Mouse (Mus musculus) spleen, postnatal 14 days (tissue): Measurements from ENCODE around the gene Dpp6.

ENCODE experiments used
- DNase-seq, 2 experiments: peaks; one replicate each; pipeline ENCODE4 v3.0.0; 2021 to 2022; ENCODE audit warnings: low spot score in 2 of 2

Dpp6 gene

DNA sequence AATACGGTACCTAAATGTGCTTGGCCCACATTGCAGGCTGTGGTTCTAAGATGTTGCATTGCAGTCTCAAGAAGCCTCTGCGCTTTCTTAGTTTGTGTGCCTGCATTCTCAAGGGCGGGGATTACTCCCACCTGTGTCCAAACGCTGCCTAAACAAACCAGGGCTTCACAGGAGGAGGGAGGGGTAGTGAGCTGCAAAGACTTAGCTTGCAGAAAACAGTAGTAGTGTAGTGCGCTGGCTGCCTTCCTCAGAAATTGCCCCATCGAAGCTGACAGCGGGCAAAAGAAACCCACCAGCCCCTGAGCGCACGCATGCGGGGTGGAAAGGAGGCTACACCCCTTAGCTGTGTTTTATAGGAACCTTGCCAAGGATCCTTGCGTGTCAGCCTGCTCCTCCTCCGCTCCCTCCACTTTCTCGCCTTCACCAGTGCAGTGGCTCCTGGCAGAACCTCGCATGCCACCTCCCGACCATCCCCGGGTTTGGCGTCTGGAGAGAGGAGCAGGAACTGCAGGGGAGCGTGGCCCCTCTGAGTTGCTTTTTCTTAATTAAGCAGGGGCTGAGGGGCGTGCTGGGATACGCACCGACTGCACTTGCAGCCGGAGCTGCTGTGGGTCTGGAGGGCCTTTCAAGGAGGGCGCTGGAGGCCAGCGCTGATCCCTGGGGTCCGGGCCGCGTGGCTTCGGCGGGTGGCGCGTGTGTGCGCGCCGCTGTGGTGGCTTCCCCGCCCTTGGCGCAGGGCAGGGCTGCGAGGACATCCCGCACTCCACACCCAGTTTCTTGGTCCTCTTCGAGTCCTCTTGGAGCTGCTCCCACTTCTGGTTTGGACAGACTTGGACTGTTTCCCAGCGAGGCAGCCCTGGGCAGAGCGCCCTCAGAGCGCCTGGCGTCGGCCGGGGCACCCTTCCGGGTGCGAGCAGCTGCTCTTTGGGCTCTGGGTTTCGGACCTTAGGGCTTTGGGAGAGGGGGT, at the start of gene Dpp6:
Gene Dpp6, plus strand, starts transcription at position 229 of the 967 bp plus-strand sequence.
- no peak for DNase-seq

DNA sequence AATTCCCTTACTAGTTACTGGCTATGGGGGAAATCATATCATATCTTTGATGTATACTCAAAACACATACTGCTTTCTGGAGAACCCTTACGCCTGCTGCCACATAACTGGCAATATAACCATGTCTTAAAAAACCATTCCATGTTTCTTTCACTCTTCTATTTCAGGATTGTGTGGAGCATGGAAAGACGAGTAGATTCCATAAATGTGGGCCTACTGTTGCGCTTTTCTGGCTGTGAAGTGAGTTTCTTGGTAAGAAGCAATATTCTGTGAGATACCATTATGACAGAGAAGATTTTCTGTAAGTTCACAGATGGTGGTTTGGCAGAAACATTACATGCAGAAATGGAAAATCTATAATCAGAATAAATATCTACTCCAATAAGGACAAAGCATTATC, 33.0 kb upstream of the Dpp6 start:
- no peak for DNase-seq

- DNase-seq, result no peak
Measured at GRCm38 (mm10) chr5:26795524-26795923, 21.5 kb upstream of the Dpp6 start.

DNA sequence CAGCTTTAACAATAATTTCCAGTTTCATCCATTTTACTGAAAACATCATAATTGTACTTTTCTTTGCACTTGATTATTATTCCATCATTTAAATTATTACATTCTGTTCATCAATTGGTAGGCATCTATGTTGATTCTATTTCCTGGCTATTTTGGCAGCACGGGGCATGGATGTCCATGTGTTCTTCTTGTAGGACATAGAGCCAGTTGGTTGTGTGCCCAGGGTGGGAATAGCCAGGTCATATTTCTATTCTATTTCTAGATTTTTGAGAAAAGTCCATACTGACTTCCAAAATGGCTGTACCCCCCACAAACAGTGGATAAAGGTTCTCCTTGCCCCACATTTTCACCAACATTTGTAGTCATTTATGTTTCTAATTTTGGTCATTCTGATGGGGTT, 19.0 kb downstream of the Dpp6 start:
- no peak for DNase-seq

DNA sequence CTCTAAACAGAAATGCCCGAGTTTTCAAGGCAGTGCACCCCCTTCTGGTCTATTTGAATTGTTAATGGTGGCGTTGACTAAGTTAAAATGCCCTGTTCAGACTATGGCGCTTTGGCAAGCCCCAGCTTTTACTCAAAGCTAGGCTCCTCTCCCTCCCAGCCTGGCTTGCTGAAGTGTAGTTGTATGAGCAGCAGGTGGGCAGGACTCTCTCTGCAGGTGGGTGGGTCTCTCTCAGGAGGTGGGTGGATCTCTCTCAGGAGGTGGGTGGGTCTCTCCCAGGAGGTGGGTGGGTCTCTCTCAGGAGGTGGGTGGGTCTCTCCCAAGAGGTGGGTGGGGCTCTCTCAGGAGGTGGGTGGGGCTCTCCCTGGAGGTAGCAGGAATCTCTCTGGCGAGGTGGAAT, 24.1 kb downstream of the Dpp6 start:
- no peak for DNase-seq

- DNase-seq, result no peak
Measured at GRCm38 (mm10) chr5:26854746-26855145, 37.7 kb downstream of the Dpp6 start.

DNA sequence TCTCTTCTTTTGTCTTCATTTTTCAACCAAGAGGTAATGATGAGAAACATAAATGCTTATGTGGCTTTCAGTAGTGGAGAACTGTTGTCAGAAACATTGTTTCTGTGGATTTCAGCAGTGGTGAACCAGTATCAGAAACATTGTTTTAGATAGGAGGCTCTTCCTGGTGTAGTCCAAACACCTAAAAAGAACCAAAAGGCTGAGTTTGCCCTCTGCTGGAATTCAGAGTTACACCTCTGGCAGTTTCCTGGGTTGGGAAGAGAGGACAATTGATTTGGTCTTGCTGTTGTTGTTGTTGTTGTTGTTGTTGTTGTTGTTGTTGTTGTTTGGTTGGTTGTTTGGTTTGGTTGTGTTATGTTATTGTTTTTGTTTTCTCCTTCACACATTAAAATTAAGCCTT, 58.4 kb downstream of the Dpp6 start:
- no peak for DNase-seq

DNA sequence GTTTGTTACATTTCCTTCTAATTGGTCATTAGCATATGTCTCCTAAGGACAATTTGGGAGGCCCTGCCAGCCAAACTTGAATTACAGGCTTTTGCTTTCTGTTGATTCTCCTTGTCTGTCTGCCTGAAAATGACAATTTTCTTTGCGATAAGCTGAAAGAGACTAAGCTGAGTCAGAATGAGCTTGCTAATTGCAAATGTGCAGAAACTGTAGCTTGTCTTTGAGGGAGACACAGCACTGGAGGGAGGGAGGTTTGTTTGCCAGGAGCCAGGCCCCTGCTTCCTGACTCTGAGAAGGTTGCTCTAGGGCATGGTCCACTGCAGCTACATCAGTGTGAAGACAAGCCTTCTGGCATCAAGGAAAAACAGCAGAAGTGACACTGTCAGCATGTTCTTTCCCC, 70.5 kb downstream of the Dpp6 start:
- no peak for DNase-seq

- DNase-seq, result no peak
Measured at GRCm38 (mm10) chr5:26888080-26888479, 71.1 kb downstream of the Dpp6 start.

- no peak for DNase-seq
Measured at GRCm38 (mm10) chr5:26894346-26894745, 77.3 kb downstream of the Dpp6 start.

DNA sequence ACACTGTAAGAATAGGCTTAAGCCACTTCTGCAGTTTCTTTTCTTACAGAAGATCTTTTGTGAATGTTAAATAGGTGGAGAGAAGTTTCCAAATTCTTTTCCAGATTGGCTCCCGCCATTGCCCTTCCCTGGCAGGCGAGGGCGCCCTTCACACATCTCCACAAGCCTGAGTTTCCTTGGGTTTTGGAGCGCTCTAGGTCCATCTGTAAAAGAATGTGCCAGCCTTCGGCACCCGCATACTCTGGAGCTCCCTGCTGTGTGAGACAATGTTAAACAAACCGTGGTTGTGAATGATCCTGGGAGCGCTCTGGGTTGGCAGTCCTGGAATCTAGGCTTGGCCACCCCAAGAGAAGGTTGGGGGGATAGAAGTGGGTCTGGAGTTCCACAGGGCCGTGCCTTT, 86.8 kb downstream of the Dpp6 start:
- no peak for DNase-seq

DNA sequence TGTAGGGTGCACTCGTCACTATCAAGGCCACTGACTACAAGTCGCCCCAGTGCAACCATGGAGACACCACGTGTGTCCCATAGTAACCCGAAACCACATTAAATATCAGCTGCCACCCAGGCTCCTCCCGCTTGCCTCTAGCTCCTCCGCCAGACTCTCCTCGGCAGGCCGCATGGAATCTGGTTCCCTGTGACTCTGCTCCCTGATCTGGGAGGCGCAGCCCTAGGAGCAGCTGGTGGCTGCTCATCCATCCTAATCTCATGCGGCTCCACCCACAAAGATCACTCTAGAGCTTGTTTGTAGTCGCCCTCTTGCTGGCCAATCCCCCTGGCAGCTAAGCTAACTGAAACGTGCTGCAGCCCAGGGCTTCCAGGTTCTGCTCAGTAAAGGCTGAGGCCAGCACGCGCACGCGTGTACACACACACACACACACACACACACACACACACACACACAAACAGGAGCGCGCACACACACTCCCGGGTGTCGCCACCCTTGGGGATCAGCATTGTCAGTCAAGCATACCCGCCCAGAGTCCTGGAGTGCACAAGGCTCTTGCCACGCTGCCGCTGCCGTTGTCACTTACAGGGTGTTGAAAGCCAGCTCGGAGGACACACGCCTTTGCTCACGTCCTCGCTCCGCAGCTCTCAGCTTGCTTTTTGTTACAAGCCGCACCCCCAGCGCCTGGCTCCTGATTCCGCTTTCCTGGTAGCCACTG, 87.5 kb downstream of the Dpp6 start:
- DNase-seq, result no peak

- DNase-seq, result no peak
Measured at GRCm38 (mm10) chr5:26907151-26907550, 90.1 kb downstream of the Dpp6 start.

GRCm38 (mm10) chr5:26908612-26909011, 91.6 kb downstream of the Dpp6 start:
- DNase-seq, result no peak

GRCm38 (mm10) chr5:26910353-26910752, 93.3 kb downstream of the Dpp6 start:
- no peak for DNase-seq

GRCm38 (mm10) chr5:26911965-26912364, 95.0 kb downstream of the Dpp6 start:
- DNase-seq, result no peak

DNA sequence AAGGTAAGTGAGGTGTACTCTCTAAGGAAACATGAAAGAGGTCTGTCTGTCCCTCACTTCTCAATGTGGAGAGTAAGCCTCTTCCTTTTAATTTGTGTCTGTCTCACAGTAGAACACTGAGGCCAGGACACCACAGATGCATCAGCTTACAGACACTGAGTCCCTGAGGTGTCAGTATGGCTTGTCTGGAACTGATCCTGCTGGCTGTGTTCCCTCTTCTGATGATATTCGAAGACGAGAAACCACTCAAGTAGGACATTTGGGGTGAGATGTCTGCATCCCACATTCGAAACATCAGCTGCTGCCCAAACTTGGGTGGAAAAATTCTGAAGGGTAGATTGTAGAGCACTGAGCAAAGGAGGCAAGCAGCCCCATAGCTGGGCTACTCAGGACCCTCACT, 101.8 kb downstream of the Dpp6 start:
- DNase-seq, result no peak

DNA sequence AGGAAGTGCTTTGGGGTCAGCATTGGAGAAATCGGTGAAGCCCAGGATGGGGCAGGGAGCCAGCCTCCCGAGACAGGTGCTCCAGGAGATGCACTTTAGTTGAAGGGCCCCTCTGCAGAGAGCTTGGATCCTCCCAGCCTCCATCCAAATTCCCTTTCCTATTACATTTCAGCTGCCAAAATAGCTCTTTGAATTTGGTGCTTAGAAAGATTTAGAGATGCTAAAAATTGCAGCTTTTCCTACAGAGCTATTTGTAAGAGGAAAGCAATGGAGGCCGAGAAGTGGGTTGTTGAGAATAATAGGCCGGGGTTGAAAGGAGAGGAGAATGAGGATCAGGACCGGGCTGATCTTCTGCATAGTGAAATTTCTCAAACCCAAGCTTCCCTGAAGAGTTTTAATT, 107.5 kb downstream of the Dpp6 start:
- no peak for DNase-seq

- no peak for DNase-seq
Measured at GRCm38 (mm10) chr5:26932413-26933122, 115.6 kb downstream of the Dpp6 start.

DNA sequence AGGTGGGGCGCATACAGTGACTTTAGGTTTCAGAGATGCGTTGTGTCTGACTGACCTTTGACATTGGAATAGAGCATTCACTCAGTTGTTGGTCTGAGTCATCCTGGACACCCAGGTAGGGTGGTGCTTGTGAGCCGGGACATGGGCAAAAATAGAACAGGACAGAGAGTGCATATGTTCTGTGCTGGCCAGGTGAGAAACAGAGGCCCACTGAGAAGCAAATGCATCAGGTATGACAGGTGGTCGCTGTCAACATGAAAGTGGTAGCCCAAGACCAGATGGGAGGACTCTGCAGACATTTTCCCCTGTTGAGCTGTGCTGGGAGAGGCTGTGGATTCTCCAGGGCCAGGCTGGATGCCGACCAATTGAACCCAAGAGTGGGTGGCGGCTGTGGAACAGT, 117.9 kb downstream of the Dpp6 start:
- DNase-seq, result no peak

DNA sequence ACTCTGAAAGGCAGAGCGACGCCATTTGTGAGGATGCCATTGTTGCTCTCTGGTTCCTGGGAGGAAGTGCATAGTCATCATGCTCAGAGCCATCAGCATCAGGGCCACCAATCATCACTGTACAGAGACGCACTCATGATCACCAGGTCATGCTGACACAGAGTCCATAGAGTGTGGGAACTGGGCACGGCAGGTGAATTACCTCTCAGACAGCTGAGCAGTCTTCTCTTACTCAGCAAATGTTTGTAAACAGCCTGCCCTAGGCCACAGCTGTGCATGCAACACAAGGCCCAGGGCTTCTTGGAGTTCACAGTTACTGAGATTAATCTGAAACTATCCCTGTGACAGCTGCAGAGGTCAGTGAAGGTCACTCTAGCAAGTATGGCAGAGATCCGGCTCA, 124.5 kb downstream of the Dpp6 start:
- DNase-seq, result no peak

DNA sequence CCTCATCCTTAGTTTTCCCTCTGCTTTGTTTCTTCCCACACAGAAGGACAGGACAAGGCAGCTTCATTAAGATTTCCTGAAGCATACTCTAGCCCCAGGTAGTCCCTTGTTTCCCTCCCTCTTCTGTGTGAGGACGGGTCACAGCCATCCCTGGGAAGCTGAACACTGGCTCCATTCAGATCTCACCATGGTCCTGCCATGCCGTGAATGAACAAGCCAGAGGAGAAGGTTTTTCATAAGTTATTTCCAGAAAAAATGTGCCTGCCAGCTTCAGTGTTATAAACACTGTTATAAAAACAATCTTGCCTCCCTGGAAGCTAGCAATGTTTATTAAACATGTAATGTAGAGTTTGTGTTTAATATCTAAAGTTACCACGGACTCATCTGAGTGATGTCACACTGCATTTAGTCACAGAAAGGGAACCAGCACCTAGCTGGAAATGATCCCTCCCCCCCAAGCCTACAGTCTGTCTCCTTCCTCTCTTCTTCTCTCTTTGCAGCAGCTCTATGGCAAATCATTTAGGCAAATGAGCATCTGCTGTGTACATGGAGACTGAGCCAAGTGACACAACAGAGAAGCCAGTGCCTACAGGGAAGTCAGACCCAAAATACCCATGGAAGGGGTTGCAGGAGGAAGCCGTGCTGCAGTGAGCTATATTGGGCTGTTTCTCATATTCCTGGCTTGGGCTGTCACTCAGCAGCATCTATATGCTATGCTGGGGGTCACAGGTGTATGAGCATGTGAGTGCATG, 128.3 kb downstream of the Dpp6 start:
- no peak for DNase-seq
